Comparison of ENCODE assay signal across 17 mouse cellular contexts in the genomic region with DNA sequence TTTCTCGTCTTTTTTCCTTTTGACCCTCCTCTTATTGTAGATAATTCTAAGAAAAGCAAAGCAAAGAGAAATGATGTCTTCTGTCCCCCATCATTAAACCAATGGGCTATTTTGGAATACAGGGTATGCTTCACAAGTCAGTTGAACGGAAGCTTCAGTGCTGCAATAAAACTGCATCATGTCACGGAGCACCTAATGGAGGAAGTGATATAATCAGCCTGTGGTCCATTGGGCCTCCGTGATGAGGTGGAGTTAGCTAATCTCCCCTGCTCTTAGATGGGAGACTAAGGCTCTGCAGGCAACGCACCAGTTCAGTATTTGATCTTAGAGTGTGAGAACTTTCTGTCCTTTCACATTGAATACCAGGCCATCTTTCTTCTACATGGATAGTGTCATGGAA.
"Had no signal": no experiment of that assay in that cellular context is flagged by ENCODE, and none has a peak within 500 bp of the region (broad histone marks: within the 10 kb centered on the region; RNA-seq: fewer than 3 reads in every experiment).

No protein-coding gene starts in this region.

- H3K4me2 ChIP-seq: limb, embryonic 13.5 days; neural tube, embryonic 13.5 days had no signal

- H3K9me3 ChIP-seq: limb, embryonic 13.5 days; midbrain, embryonic 10.5 days; neural tube, embryonic 13.5 days had no signal

- H3K27me3 ChIP-seq: limb, embryonic 13.5 days; neural tube, embryonic 13.5 days had no signal

- H3K4me3 ChIP-seq: layer of hippocampus, adult 2 months; limb, embryonic 13.5 days; midbrain, embryonic 10.5 days; neural tube, embryonic 13.5 days had no signal

- H3K9ac ChIP-seq: limb, embryonic 13.5 days; liver, embryonic 14.5 days; neural tube, embryonic 13.5 days had no signal

- DNase-seq: kidney, adult 9 months; kidney, postnatal 36 days; left cerebral cortex, postnatal 4 days; lung, adult 18-20 months; lung, postnatal 10 days; retina, postnatal 1 day; right cerebral cortex, postnatal 4 days; spleen, adult 18-20 months; thymus, adult 18-20 months; thymus, postnatal 14 days had no signal

- H3K36me3 ChIP-seq: midbrain, embryonic 10.5 days; neural tube, embryonic 13.5 days had no signal

- ATAC-seq: midbrain, embryonic 16.5 days had no signal

- H3K27ac ChIP-seq: kidney, postnatal 0 days; layer of hippocampus, adult 2 months; limb, embryonic 13.5 days; liver, embryonic 14.5 days; midbrain, embryonic 10.5 days; neural tube, embryonic 13.5 days had no signal

- H3K4me1 ChIP-seq: limb, embryonic 13.5 days; midbrain, embryonic 10.5 days; neural tube, embryonic 13.5 days had no signal
